Mouse (Mus musculus): ENCODE results near the gene Aicda. TPM values are rescaled to one million over a fixed set of nuclear protein-coding genes. Genes with fewer than 3 reads are reported as not detected.
"Not testable (repeated sequence)": the region's sequence is repeated elsewhere in the genome, so short reads cannot be mapped to it uniquely, and the experiment has no call there.

Aicda gene
- polyA plus RNA-seq, 3 experiments from 2014 or later: 0.39 to 3.3 (median 1.2) TPM

DNA sequence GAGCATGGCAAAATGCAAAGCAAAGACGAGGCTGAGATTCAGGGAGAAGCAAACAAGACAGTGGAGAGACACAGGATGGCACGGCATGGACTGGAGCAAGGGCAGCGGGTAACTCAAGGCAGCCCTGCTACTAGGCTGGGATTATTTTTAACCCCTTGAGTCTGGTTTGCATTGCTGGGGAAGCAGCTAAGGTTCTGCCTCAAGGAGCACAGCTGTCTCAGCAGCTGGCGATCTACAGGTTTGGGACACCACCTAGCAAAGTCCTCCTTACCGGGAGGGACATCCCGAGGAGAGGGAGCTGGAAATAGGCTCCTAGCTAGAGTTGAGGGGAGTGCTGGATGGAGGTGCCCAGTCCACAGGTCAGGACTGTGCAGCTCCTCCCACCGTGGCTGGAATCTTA lies 1.7 kb downstream of the Aicda start:
- no peak for ATAC-seq

DNA sequence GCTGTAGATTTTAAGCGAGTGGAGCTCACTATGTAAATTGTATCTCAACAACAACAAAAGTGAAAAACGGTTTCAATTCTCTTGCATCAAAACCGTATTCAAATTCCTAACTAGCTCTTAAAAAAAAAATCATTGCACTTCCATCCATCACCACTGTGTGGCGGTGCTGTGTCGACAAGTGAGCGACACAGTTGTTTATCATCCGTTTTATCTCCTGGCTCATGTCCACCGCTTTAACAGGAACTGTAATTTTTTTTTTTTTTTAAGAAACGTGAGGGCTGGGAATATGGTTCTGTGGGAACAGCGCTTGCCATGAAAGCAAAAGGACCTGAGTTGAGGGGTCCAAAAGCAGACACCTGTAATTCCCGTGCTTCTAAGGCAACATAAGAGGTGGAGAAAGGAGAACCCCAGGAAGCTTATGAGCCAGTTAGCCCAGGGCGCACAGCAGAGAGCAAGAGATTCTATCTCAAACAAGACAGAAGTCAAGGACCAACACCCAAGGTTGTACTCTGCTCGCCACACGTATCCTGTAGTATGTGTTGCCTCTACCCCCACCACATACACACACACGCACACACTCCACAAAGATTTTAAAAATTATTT lies 3.5 kb downstream of the Aicda start:
- peak; percentile 74 for ATAC-seq

DNA sequence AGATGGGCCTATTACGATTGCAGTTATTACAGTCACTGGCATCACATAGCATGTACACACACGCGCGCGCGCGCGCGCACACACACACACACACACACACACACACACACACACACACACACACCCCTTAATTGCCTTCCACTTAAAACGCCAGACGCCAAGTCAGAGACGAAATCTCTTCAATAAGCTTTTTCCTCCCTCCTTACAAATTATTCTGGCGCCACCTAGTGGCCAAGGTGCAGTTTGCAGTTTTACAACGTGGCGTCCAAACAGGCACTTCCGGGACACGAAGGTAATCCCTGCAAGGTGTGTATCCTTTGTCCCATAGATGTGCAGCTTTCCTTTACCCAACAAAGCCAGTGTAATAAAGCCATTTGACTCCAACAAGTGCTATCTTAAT lies 6.8 kb downstream of the Aicda start:
- ATAC-seq: peak; percentile 73

DNA sequence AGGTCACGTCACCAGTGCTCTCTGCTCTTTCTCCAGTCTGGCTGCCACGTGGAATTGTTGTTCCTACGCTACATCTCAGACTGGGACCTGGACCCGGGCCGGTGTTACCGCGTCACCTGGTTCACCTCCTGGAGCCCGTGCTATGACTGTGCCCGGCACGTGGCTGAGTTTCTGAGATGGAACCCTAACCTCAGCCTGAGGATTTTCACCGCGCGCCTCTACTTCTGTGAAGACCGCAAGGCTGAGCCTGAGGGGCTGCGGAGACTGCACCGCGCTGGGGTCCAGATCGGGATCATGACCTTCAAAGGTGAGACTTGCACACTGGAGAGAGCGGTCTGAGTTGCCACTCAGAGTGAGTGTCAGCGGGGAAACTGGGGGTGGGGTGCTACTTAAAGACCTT lies 7.4 kb downstream of the Aicda start:
- ATAC-seq: no peak

DNA sequence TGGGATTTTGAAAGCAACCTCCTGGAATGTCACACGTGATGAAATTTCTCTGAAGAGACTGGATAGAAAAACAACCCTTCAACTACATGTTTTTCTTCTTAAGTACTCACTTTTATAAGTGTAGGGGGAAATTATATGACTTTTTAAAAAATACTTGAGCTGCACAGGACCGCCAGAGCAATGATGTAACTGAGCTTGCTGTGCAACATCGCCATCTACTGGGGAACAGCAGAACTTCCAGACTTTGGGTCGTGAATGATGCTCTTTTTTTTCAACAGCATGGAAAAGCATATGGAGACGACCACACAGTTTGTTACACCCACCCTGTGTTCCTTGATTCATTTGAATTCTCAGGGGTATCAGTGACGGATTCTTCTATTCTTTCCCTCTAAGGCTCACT lies 8.9 kb downstream of the Aicda start:
- ATAC-seq: peak; percentile 69

DNA sequence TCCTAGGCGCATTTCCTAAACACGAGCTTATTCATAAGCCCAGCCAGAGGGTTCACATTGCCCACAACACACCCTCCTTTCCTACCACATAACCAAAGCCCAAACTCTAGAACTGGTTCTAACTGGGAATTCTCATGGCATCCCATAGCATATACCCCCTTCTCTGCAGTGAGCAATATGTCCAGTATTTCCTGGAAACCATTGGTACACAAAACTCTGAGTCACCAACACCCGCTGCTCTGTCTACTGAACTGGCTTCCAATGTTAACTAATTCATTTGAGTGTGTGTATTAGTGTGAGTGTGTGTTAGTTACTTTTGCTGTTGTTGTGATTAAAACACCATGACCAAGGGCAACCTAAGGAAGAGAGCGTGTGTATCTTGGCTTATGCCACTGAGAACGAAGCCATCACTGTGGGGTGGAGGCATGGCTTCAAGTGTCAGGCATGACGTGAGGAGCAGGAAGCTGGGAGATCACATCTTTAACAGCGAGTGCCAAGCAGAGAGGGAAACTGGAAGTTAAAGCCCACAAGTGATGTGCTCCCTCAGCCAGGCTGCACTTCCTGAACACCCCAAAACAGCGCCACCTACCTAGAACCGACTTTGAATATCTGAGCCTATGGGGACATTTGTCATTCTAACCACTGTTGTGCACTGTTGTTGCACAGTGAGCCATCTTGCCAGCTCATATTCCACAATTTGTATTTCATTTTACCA lies 11.6 kb downstream of the Aicda start:
- no peak for ATAC-seq

DNA sequence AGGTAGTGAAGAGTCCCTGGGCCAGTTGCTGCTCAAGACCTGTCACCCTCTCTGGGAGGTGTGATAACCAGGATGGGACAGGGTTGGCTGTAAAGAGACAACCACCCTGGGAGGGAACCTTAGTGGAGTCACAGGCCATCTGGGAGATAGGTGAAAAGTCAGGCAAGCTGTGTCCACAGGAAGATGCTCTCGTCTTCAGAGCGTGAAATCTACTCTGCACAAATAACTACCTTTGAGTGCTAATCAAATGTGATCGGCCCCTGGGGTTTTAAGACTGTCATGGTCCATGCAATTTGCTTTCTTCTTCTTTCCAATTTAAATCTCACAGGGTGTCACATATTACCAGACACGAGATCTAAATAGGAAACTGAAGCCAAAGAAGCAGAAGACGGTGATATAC lies 15.5 kb downstream of the Aicda start:
- ATAC-seq: no peak

DNA sequence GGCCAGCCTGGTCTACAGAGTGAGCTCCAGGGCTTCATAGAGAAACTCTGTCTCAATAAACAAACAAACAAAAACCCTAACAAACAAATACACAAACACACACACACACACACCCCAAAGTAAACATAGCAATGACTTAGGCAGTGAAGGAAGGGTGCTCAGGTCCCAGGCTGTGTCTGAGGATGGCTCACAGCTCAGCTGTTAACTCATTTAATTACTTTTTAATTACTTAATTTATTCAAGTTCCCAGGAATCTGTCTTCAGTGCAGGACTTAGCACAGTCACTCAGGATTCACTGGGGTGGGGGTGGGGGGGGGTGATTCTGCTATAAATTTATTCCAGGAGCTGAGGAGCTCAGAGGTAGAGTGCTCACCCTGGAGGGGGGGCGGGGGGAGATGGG lies 16.2 kb downstream of the Aicda start:
- no peak for ATAC-seq

DNA sequence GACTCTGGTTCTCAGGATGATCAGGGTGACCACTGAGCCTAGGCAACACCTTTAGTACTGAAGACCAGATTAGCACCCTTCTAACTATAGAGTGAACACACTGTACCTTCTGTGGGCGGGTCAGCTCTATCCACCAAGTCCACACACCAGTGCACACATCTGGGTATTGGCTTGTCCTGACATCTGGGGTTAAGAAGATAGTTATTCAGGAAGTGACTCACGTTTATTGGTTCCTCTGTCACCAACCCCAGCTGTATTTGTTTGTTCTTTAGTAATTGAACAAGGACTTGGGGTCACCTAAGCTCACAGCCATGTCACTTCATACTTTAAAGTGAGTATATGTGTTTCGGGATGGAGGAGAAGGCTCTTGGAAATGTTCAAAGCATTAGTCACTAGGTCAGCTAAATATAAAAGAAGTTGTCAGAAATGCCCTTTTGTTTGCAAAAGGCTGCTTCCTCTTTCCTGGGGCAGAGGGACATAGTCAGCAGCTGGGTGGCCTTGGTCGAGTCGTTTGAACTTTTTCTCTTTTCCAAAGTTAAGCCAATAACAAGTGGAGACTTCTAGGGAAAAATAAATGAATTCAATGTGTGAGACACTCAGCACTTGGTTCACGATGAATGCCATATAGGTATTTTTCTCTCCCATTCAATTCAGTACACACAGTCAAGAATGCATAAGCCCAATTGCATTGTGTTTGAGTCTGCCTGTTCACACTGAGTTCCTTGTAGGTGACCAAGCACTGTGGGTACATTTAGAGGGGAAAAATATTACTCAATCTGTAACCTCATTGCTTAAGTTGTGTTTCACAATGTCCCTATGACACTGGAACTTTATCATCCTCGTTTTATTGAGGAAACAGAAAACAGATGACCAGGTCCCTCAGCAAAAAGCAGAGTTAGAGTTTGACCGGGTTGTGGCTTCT lies 17.4 kb downstream of the Aicda start:
- ATAC-seq: no peak

DNA sequence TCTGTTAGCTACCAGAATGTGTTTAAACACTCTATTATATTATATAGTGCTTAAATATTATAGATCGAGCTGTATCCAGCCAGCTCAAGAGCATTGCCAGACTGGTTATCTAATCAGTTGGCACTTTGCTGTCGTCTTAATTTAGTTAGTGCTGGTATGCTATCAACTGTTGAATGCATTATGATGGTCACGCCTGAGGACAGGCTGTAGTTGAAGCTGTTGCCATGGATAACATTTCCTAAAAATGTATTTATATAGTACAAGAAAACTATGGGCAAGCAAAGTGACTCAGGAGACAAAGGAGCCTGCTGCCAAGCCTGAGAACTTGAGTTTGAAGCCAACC lies 18.0 kb downstream of the Aicda start:
- no peak for ATAC-seq

DNA sequence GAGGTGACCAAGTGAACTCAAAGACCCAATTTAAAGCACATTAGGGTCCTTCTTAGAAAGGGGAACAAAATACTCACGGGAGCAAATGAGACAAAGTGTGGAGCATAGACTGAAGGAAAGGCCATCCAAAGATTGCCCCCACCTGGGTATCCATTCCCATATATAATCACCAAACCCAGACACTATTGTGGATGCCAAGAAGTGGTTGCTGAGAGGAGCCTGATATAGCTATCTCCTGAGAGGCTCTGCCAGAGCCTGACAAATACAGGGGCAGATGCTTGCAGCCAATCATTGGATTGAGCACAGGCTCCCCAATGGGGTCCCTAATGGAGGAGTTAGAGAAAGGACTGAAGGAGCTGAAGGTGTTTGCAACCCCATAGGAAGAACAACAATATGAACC lies 21.4 kb downstream of the Aicda start:
- not testable (repeated sequence) for ATAC-seq

DNA sequence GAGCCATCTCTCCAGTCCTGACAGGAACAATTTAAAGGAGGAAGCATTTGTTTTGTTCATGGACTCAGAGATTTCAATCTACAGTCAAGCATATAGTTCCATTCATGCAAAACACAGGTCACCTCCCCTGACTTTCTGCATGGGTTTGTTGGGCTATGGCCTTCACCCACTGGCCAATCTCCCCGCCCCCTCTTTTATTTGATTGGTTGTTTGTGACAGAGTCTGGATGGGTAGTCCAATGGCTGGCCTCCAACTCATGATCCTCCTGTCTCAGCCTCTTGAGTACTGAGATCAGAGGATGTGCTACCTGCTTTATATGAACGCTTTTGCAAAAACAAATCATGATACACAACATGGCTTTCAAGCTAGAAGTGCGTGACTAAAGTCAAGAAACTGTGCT lies 23.4 kb downstream of the Aicda start:
- ATAC-seq: no peak

DNA sequence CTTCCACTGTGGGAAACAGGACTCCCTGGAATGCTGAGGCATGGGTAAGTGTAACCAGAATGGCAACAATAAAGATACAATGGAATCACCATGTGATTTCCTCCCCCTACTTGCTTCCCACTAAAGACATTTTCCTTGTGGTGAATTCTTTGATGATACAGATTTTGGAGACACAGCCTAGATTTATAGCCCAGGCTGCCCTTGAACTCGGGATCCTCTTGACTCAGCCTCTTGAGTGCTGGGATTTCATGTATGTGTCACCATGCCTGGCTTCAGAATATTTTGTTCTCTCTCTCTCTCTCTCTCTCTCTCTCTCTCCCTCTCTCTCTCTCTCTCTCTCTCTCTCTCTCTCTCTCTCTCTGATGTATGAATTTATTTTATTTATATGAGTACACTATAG lies 25.5 kb downstream of the Aicda start:
- no peak for ATAC-seq

DNA sequence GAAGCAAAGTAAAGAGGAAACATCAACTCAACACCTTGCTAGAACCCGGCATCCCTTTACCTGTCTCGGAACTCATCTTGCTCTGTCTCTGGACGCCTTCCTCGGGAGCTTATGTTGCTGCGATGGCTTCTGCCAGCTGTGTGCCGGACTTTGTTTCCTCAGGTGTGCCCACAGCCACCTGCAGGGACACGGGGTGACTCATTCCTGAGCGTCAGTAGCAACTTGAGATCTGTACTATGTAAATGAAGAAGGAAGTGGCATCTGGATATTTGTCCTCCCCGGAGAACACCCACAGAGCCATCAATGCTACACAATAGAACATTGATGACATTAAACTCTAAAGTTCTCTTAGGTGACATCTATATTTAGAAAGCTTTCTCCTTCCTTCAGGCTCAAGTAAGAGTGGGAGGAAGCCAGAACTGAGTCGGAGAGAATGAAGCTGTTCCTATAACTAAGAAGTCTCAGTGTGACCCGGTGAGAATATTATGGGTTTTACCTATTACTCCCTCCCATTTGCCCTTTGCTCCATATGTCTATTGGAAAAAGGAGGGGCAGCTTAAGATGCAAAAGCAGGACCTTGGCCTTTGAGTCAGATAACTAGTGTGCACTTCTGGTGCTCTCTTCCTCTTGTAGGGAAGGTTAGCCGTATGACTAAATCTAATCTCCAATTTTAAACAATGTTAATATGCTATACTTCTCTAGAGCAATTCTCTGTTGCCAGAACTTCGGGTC lies 37.6 kb downstream of the Aicda start:
- no peak for ATAC-seq

DNA sequence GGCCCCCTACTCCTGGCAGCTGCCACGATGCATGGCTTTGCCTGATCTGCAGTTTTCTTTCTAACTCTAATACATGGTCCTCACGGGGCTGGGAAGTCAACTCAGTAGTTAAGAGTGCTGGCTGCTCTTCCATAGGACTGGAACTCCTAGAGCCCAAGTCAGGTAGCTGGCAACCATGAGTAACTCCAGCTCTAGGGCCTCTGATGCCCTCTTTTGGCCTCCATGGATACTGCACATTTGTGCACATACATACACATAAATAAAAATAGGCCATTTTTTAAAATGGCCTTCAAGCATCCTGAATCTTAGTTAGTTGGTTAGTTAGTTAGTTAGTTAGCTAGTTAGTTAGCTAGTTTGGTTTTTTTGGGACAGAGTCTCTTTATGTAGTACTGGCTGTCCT lies 39.3 kb downstream of the Aicda start:
- ATAC-seq: no peak

DNA sequence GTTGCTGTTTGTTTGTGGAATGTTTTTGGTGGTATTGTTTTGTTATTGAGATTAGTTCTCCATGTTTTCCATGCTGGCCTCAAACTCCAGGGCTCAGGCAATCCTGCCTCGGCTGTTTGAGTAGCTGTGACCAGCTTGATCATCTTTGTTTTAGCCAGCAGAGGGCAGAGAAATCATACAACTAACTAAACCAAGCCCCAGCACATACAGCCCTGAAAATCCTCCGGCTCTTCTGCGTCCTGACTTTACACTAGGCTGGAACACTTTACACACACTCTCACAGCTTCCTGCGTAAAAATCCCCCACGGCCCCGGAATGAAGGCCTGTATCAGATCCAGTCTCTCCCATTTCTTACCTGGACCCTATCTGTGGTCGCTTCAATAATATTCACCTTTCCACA lies 42.0 kb downstream of the Aicda start:
- ATAC-seq: no peak

DNA sequence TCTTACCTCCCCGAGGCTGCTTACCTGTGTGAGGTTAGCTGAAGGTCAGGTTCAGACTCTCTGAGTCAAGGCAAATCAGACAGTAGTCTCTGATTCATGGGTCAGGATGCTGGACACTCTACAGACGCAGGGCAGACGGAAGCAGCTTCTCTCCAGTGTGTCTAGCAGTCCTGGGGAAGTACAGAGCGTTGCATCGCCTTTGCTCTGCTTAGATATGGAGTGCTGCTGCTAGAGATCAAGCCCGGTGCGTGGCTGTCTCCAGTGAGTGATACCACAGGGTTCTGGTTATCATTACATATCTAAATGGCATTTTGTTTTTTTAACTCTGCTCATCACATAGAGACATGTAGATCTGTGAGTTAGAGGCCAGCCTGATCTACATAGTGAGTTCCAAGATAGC lies 43.0 kb downstream of the Aicda start:
- no peak for ATAC-seq

DNA sequence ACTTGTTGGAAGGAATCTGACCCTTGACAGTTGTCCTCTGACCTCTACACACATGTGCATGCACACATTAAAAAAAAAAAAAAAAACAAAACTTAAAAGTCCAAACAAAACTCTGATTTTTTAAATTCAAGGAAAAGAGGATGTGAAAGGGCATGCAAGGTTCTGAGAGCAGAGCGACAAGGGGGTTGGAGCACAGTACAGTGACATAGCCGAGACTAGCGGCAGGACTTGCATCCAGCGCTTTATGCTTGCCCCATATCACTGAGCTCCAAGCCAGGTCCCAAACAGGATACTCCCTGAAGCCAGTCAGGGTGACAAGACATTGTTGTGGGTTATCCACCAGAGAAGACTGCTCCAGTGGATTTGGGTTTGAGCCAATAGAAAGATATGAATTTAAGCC lies 44.4 kb downstream of the Aicda start:
- ATAC-seq: no peak

DNA sequence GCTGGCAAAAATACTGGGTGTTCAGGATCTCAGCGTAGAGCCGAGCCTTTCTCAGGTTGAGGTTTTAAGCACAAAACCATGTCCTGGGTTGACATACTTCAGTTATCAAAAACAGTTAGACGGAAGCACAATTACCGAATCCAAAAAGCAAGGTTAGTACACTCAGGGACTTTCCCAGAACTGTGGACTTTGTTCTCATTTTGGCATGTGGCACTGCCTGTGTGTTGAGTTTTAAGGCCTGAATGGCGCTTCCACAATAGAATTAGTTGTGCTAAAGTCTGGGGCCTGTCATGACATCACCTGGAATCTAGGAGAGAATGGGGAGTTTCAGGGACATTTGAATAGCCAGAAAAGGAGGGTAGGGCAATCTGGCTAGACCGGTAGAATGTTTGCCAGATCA lies 44.8 kb downstream of the Aicda start:
- ATAC-seq: no peak

DNA sequence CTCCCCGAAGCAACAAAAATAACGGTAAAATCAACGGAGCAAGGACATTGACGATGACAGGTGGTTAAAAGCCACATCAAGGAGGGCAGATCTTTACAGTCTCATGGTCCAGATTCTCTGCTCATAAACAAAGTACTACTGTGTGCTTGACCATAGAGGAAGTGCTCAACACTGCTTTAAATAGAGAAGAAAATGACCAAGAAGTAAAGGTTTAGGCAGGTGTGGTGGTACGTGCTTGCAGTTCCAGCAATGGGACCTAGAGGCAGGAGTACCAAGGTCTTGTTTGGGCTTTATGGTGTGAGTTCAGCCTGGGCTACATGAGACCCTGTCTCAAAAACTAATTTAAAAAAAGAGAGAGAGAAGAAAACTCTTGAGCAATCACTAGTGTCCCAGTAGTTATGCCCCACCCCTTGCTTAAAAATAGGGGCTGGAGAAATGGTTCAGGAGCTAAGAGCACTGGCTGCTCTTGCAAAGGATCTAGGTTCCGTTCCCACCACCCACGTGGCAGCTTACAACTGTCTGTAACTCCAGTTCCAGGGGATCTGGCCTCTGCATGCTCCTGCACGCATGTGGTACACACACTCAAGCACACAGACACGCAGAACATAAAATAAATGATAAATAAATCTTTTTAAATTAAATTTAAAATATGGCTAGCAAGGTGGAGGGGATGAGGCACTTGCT lies 45.6 kb downstream of the Aicda start:
- no peak for ATAC-seq

DNA sequence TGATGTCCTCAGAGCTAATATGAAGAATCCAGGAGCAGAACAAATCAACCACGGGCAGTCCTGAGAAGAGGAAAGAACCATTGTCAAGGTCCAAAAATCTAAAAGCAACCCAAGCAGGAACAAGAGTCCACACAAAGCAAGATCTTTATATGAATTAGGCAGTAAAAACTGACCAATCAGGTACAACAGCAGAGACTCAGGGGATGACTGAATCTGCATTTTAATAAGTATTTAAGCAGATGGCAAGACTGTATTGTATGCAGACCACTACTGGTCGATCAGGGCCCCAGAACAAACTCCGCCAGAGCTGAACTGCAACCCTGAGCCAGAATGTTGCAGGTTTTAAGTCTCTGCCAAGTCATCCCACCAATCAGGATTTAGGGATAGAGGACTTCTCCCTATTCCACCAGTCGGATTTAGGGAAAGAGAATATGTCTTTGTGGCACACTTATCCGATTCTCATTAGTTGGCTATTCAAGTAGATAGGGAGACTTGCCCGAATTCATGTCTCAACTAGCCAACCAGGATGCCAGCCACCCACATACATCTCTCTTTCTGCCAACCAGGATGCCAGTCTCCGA lies 46.6 kb downstream of the Aicda start:
- no peak for ATAC-seq

DNA sequence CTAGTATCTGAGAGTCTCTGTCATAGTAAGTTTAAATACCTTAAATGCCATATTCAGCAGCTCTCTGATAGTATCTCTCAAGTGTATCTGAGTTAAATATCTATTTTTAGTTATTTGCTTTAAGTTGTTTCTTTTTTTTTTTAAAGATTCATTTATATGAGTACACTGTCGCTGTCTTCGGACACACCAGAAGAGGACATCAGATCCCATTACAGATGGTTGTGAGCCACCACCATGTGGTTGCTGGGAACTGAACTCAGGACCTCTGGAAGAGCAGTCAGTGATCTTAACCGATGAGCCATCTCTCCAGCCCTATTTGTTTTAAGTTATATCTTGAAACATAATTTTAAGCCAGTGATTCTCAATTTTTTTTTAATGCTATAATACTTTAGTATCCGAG lies 47.4 kb downstream of the Aicda start:
- ATAC-seq: no peak
